Mouse (Mus musculus) megakaryocyte-erythroid progenitor cell, adult 5-6 weeks (primary cell): Measurements from ENCODE around the gene Gm12569. TPM values are rescaled to one million over a fixed set of nuclear protein-coding genes. Genes with fewer than 3 reads are reported as not detected.

Experiments
- total RNA-seq, 2 experiments: library from RNA; stranded (forward) in 1 of 2; stranded (reverse) in 1 of 2; fragments of 200-1000, 215-1000 nt in 1 of 2; fragments of >200 nt in 1 of 2; fragmentation: Nextera tagmentation in 1 of 2; gene quantifications; 2 replicates each; pipeline ENCODE4 v1.2.3; 2014 to 2017

Gm12569 gene
- total RNA-seq, 2 experiments from 2014 or later = not detected

Other genes with a start within 250 kb of the Gm12569 start
- not detected in 2 replicates for gene Olfr1377, start 238.5 kb upstream of the Gm12569 start, total RNA-seq (2014; fragmentation: Nextera tagmentation)
- gene Olfr1377, start 238.5 kb upstream of the Gm12569 start, total RNA-seq (2017) = not detected in 2 replicates
- gene Olfr51, start 216.9 kb upstream of the Gm12569 start, total RNA-seq (2014; fragmentation: Nextera tagmentation) = not detected in 2 replicates
- gene Olfr51, start 216.9 kb upstream of the Gm12569 start, total RNA-seq (2017) = not detected in 2 replicates
- not detected in 2 replicates for gene Olfr54, start 206.2 kb upstream of the Gm12569 start, total RNA-seq (2014; fragmentation: Nextera tagmentation)
- not detected in 2 replicates for gene Olfr54, start 206.2 kb upstream of the Gm12569 start, total RNA-seq (2017)
- not detected in 2 replicates for gene Olfr1375, start 172.4 kb upstream of the Gm12569 start, total RNA-seq (2014; fragmentation: Nextera tagmentation)
- not detected in 2 replicates for gene Olfr1375, start 172.4 kb upstream of the Gm12569 start, total RNA-seq (2017)
- gene Zfp354a, start 161.2 kb upstream of the Gm12569 start, total RNA-seq (2014; fragmentation: Nextera tagmentation) = not detected in 2 replicates
- not detected in 2 replicates for gene Zfp354a, start 161.2 kb upstream of the Gm12569 start, total RNA-seq (2017)
- gene Clk4, start 41.3 kb downstream of the Gm12569 start, total RNA-seq (2014; fragmentation: Nextera tagmentation) = 110 TPM in 2 replicates
- 179 and 188 TPM in 2 replicates for gene Clk4, start 41.3 kb downstream of the Gm12569 start, total RNA-seq (2017)
- not detected in 2 replicates for gene BC049762, start 42.6 kb downstream of the Gm12569 start, total RNA-seq (2014; fragmentation: Nextera tagmentation)
- gene BC049762, start 42.6 kb downstream of the Gm12569 start, total RNA-seq (2017) = not detected in 2 replicates
- gene Col23a1, start 69.4 kb downstream of the Gm12569 start, total RNA-seq (2014; fragmentation: Nextera tagmentation) = 0.27 TPM in 1 of 2 replicates, not detected in the other
- 0.08 TPM in 1 of 2 replicates, not detected in the other for gene Col23a1, start 69.4 kb downstream of the Gm12569 start, total RNA-seq (2017)